Mouse (Mus musculus): Measurements from ENCODE around the gene Rab3b. TPM values are rescaled to one million over a fixed set of nuclear protein-coding genes. Genes with fewer than 3 reads are reported as not detected.

Rab3b gene
- 0.85 TPM for polyA plus RNA-seq (2014; fragmentation: Illumina TruSeq; extraction: RNeasy Lipid Tissue Mini Kit (QIAGEN cat#74804); ENCODE audit: low replicate concordance)

DNA sequence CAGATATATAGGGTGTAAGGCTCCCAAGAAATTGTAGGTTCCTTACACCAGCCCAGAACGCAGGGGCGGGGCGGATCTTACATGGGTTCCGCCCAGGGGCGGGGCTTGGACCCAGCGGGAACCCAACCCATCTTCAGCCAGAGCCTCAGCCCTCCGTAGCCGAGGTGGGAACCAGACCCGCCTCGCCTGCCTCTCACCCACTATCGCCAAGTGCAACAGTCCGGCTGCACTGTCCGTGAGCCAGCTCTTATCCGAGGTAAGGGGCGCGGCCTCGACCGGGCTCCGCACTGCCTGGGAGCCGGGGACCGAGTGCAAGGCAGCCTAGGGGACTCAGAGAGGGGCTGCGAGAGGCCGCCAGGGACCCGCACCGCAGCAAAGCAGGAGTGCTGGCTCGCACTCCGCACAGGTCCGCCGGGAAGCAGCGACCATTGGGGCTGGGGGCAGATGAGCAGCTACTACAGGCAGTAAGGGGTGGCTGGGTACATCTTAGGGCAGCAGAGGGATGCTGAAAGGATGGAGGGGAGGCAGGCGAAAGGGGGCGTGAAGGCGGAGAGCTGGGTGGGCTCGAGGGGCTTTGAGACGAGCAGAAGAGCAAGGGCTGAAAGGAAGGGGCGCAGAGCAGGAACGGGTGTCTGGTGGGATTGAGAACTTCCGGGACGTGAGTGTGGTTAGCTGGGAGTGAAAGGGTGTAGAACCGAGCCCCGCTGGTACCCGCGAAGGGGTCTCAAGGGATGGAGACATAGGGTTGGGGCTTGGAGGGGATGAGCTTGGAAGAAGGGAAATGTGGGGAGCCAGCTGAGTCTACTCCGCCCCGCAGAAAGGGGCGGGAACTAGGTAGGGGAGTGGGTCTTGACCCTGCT lies at the start of gene Rab3b:
TSS of gene Rab3b (plus strand) at position 101 of the 860 bp plus-strand sequence.

DNA sequence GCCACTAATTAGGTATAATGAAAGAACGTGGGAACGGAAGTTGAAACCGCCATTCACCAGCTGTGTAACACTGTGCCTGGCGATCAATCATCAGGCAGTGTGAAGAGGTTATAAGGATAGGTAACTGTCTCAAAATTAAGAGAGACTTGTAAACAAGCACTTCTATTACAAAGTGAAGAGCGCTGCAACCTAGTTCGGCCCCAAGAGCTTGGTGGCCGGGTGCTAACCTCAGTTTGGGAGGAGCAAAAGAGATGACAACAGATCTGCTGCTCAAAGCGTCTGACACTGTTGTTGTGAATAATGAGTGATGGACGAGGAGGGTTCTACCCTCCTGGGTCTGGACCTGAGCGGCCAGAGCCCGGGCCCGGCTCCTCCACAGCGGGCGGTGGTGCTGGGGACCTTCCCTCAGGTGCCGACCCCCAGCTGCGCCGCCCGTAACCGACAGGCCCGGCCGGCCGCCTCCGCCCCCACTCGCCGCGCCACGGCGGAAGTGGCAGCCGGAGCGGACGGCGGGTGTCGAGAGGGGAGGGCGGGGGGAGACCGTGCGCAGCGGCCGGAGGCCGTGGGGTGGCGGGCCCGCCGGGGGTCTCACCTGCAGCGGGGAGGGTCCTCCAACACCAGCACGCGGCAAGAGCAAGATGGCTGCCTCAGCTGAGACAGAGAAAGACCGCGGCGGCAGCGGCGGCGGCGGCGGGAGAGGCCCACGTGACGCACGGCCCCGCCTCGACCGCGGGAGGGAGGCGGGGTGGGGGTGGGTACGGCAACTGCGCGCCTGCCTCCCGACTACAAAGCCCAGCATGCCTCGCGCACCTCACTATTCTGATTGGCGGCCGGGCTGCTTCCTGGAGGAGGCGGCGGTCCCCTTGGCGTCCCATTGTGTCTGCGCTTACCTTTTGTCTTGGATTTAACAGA lies 45.7 kb upstream of the Rab3b start, which contains the start of gene Btf3l4:
TSS of gene Btf3l4 (minus strand) at position 699 of the 912 bp plus-strand sequence.

GRCm38 (mm10) chr4:108834115-108834970 lies 44.5 kb upstream of the Rab3b start, which contains the start of gene Txndc12:
TSS of gene Txndc12 (plus strand) at chr4:108834601.

GRCm38 (mm10) chr4:108847715-108848504 lies 31.0 kb upstream of the Rab3b start, which contains the start of gene Kti12:
TSS of gene Kti12 (plus strand) at chr4:108847785.

DNA sequence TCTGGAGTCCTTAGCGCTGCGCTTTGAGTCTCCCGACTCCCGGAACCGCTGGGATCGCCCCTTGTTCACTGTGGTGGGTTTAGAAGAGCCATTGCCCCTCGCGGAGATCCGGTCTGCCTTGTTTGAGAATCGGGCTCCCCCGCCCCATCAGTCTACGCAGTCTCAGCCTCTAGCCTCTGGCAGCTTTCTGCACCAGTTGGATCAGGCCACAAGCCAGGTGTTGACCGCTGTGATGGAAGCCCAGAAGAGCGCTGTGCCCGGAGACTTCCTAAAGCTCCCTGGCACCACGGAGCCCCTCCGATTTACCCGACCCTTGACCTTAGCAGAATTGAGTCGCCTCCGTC lies 30.4 kb upstream of the Rab3b start, which contains the start of gene A730015C16Rik:
TSS of gene A730015C16Rik (minus strand) at position 115 of the 344 bp plus-strand sequence.

Other genes with a start within 250 kb of the Rab3b start
- 2.1 TPM for gene 3110021N24Rik, start 159.4 kb upstream of the Rab3b start, polyA plus RNA-seq (2014; fragmentation: Illumina TruSeq; extraction: RNeasy Lipid Tissue Mini Kit (QIAGEN cat#74804); ENCODE audit: low replicate concordance)
- 34.0 TPM for gene Zfyve9, start 98.3 kb upstream of the Rab3b start, polyA plus RNA-seq (2014; fragmentation: Illumina TruSeq; extraction: RNeasy Lipid Tissue Mini Kit (QIAGEN cat#74804); ENCODE audit: low replicate concordance)
- gene Btf3l4, start 45.4 kb upstream of the Rab3b start, polyA plus RNA-seq (2014; fragmentation: Illumina TruSeq; extraction: RNeasy Lipid Tissue Mini Kit (QIAGEN cat#74804); ENCODE audit: low replicate concordance) = 125 TPM
- 34.4 TPM for gene Txndc12, start 44.5 kb upstream of the Rab3b start, polyA plus RNA-seq (2014; fragmentation: Illumina TruSeq; extraction: RNeasy Lipid Tissue Mini Kit (QIAGEN cat#74804); ENCODE audit: low replicate concordance)
- gene Kti12, start 31.3 kb upstream of the Rab3b start, polyA plus RNA-seq (2014; fragmentation: Illumina TruSeq; extraction: RNeasy Lipid Tissue Mini Kit (QIAGEN cat#74804); ENCODE audit: low replicate concordance) = 13.5 TPM
- not detected for gene A730015C16Rik, start 30.4 kb upstream of the Rab3b start, polyA plus RNA-seq (2014; fragmentation: Illumina TruSeq; extraction: RNeasy Lipid Tissue Mini Kit (QIAGEN cat#74804); ENCODE audit: low replicate concordance)
- gene Nrd1, start 121.6 kb downstream of the Rab3b start, polyA plus RNA-seq (2014; fragmentation: Illumina TruSeq; extraction: RNeasy Lipid Tissue Mini Kit (QIAGEN cat#74804); ENCODE audit: low replicate concordance) = 238 TPM